Mouse (Mus musculus) CH12.LX (cell line): Measurements from ENCODE around the gene Tspan10. TPM values are rescaled to one million over a fixed set of nuclear protein-coding genes. Genes with fewer than 3 reads are reported as not detected.

Experiments used
- DNase-seq: peaks from one replicate; pipeline ENCODE4 v3.0.0-alpha.2; 2013; ENCODE audit errors: extremely low read depth
- H3K27ac ChIP-seq: 2 replicates; pipeline ENCODE4 v1.5.1; 2012; ENCODE audit warnings: low read depth, mild to moderate bottlenecking, control low read depth, moderate library complexity; ENCODE audit not compliant: insufficient read depth
- H3K27me3 ChIP-seq: replicated peaks from 2 replicates; pipeline ENCODE3; 2012; ENCODE audit warnings: inconsistent platforms
- H3K36me3 ChIP-seq, 2 experiments: replicated peaks in 1 of 2; 2 replicates each; pipeline versions ENCODE3 to v1.6.1; 2012; ENCODE audit warnings: inconsistent platforms in 1 of 2, low read length in 1 of 2, mild to moderate bottlenecking in 1 of 2, mixed read lengths in 1 of 2, moderate library complexity in 1 of 2; ENCODE audit not compliant: control insufficient read depth in 1 of 2, insufficient read depth in 1 of 2
- H3K4me1 ChIP-seq, 2 experiments: 2 replicates each; pipeline ENCODE4 v1.6.1; 2012; ENCODE audit warnings: inconsistent platforms in 1 of 2, moderate library complexity in 1 of 2; ENCODE audit not compliant: insufficient read depth in 2 of 2, control insufficient read depth in 1 of 2
- H3K4me2 ChIP-seq: 2 replicates; pipeline ENCODE4 v1.6.1; 2012; ENCODE audit warnings: low read depth, mild to moderate bottlenecking, control low read depth; ENCODE audit not compliant: poor library complexity, insufficient read depth, severe bottlenecking
- H3K4me3 ChIP-seq, 3 experiments: fragments of 150-350 bp in 1 of 3; sonication (generic) in 1 of 3; replicated peaks in 1 of 3; 2 replicates each; pipeline versions ENCODE3 to v1.5.1; 2011 to 2012; ENCODE audit warnings: low read depth in 2 of 3, low read length in 2 of 3, mild to moderate bottlenecking in 2 of 3, moderate library complexity in 2 of 3, control low read depth in 1 of 3, improper control_type of control experiment in 1 of 3, inconsistent platforms in 1 of 3, mixed read lengths in 1 of 3; ENCODE audit not compliant: poor library complexity in 1 of 3
- H3K79me2 ChIP-seq: replicated peaks from 2 replicates; pipeline ENCODE4 v1.6.1; 2012; ENCODE audit warnings: mild to moderate bottlenecking, moderate library complexity; ENCODE audit not compliant: control insufficient read depth, poor library complexity, insufficient read depth, severe bottlenecking; ENCODE audit errors: extremely low read depth
- H3K9ac ChIP-seq: 2 replicates; pipeline ENCODE4 v1.6.1; 2012; ENCODE audit warnings: low read depth, mild to moderate bottlenecking, control low read depth, moderate library complexity; ENCODE audit not compliant: insufficient read depth
- H3K9me3 ChIP-seq: replicated peaks from 2 replicates; pipeline ENCODE3; 2012; ENCODE audit warnings: low read length, inconsistent platforms, mixed read lengths
- BHLHE40 ChIP-seq: IDR thresholded peaks from 2 replicates; pipeline ENCODE4 v1.6.1; 2011; ENCODE audit warnings: mild to moderate bottlenecking, low read depth, low read length, improper control_type of control experiment
- CHD1 ChIP-seq: IDR thresholded peaks from 2 replicates; pipeline ENCODE4 v1.6.1; 2012; ENCODE audit warnings: low read depth, low read length, improper control_type of control experiment, inconsistent platforms
- CHD2 ChIP-seq: IDR thresholded peaks from 2 replicates; pipeline ENCODE4 v1.6.1; 2011; ENCODE audit warnings: low read length, improper control_type of control experiment
- CTCF ChIP-seq, 2 experiments: IDR thresholded peaks in 1 of 2; conservative IDR thresholded peaks in 1 of 2; 2 replicates each; pipeline ENCODE4 v1.5.1; 2011 to 2012; ENCODE audit warnings: low read depth in 2 of 2, low read length in 2 of 2, improper control_type of control experiment in 1 of 2, inconsistent platforms in 1 of 2, mild to moderate bottlenecking in 1 of 2, moderate library complexity in 1 of 2
- E2F4 ChIP-seq: IDR thresholded peaks from 2 replicates; pipeline ENCODE4 v1.6.1; 2011; ENCODE audit warnings: low read depth, low read length, improper control_type of control experiment; ENCODE audit not compliant: insufficient replicate concordance
- ETS1 ChIP-seq: conservative IDR thresholded peaks from 2 replicates; pipeline ENCODE4 v1.6.1; 2012; ENCODE audit warnings: low read depth, mild to moderate bottlenecking, inconsistent platforms, low read length, improper control_type of control experiment, moderate library complexity
- HCFC1 ChIP-seq: IDR thresholded peaks from 2 replicates; pipeline ENCODE4 v1.6.1; 2012; ENCODE audit warnings: low read depth, mild to moderate bottlenecking, inconsistent platforms, low read length, improper control_type of control experiment
- JUN ChIP-seq: IDR thresholded peaks from 2 replicates; pipeline ENCODE4 v1.6.1; 2011; ENCODE audit warnings: low read depth, mild to moderate bottlenecking, low read length, improper control_type of control experiment, moderate library complexity; ENCODE audit not compliant: insufficient read depth
- MAFK ChIP-seq: IDR thresholded peaks from 2 replicates; pipeline ENCODE4 v1.6.1; 2011; ENCODE audit warnings: low read length, improper control_type of control experiment; ENCODE audit not compliant: insufficient replicate concordance
- MAX ChIP-seq: IDR thresholded peaks from 2 replicates; pipeline ENCODE4 v1.6.1; 2011; ENCODE audit warnings: low read length, improper control_type of control experiment
- NELFE ChIP-seq: IDR thresholded peaks from 2 replicates; pipeline ENCODE4 v1.6.1; 2011; ENCODE audit warnings: low read depth, low read length, improper control_type of control experiment
- NRF1 ChIP-seq: IDR thresholded peaks from 2 replicates; pipeline ENCODE4 v1.6.1; 2014; ENCODE audit warnings: low read depth, mild to moderate bottlenecking, inconsistent platforms, low read length, improper control_type of control experiment, moderate library complexity
- POLR2A ChIP-seq: IDR thresholded peaks from 2 replicates; pipeline ENCODE4 v1.6.1; 2011; ENCODE audit warnings: low read depth, mild to moderate bottlenecking, improper control_type of control experiment, low read length
- POLR2AphosphoS2 ChIP-seq: IDR thresholded peaks from 2 replicates; pipeline ENCODE4 v1.6.1; 2011; ENCODE audit warnings: low read depth, low read length, improper control_type of control experiment
- RAD21 ChIP-seq: IDR thresholded peaks from 2 replicates; pipeline ENCODE4 v1.6.1; 2011; ENCODE audit warnings: low read depth, mild to moderate bottlenecking, low read length, improper control_type of control experiment, moderate library complexity
- RCOR1 ChIP-seq: conservative IDR thresholded peaks from 2 replicates; pipeline ENCODE4 v1.6.1; 2012; ENCODE audit warnings: low read depth, mild to moderate bottlenecking, inconsistent platforms, low read length, improper control_type of control experiment
- SIN3A ChIP-seq: IDR thresholded peaks from 2 replicates; pipeline ENCODE4 v1.6.1; 2012; ENCODE audit warnings: low read length, improper control_type of control experiment, inconsistent platforms
- SMC3 ChIP-seq: IDR thresholded peaks from 2 replicates; pipeline ENCODE4 v1.6.1; 2011; ENCODE audit warnings: low read depth, low read length, improper control_type of control experiment
- TBP ChIP-seq: conservative IDR thresholded peaks from 2 replicates; pipeline ENCODE4 v1.6.1; 2011; ENCODE audit warnings: low read depth, low read length, improper control_type of control experiment
- USF2 ChIP-seq: conservative IDR thresholded peaks from 2 replicates; pipeline ENCODE4 v1.6.1; 2011; ENCODE audit warnings: low read depth, low read length, improper control_type of control experiment
- ZMIZ1 ChIP-seq: IDR thresholded peaks from 2 replicates; pipeline ENCODE4 v1.6.1; 2012; ENCODE audit warnings: low read depth, mild to moderate bottlenecking, inconsistent platforms, low read length, improper control_type of control experiment
- dilution Hi-C: fragments of 300-500 bp; cut with MboI; formaldehyde crosslinking; loops from 2 replicates; pipeline ENCODE4 v1.14.3; 2020; ENCODE audit warnings: low sequenced_read_pairs; ENCODE audit not compliant: extremely low pct_unique_long_range_greater_than_20kb, extremely low pct_ligation_motif_present
- in situ Hi-C: fragments of 300-500 bp; cut with MboI; formaldehyde crosslinking; loops from 3 replicates; pipeline ENCODE4 v1.14.3; 2019; ENCODE audit warnings: low sequenced_read_pairs, low pct_ligation_motif_present, low pct_unique_long_range_greater_than_20kb, mixed read lengths
- polyA plus RNA-seq: library from polyadenylated mRNA; unstranded; fragments of >175 nt; gene quantifications from 2 replicates; pipeline ENCODE4 v1.2.1, GENCODE M21; 2012; ENCODE audit warnings: low read depth; ENCODE audit not compliant: insufficient read length
- total RNA-seq, 2 experiments: library from RNA; depleted of rRNA; stranded (reverse); fragments of 300-350 nt in 1 of 2; fragments of >200 nt in 1 of 2; gene quantifications; 2 replicates each; pipeline ENCODE4 v1.2.3; 2012 to 2014

Gene Tspan10
- total and polyA plus RNA-seq, 3 experiments = 0.08 to 0.31 (median 0.30) TPM

GRCm38 (mm10) chr11:120463536-120463935 lies 21.1 kb downstream of the Tspan10 start:
- no peak overlapping the region for H3K4me3 ChIP-seq
- no peak overlapping the region for H3K27ac ChIP-seq
- no peak for TF ChIP-seq RCOR1
- TF ChIP-seq NELFE = no peak
- TF ChIP-seq BHLHE40 = no peak
- TF ChIP-seq TBP = no peak
- TF ChIP-seq POLR2A = peak; percentile 45
- TF ChIP-seq CTCF (conservative IDR thresholded peaks at IDR 0.05 in 1 of 2, IDR thresholded peaks at IDR 0.05 in 1 of 2; ENCODE audit: low read depth in 2 of 2, low read length in 2 of 2) = no peak
- no peak for TF ChIP-seq SIN3A
- TF ChIP-seq RAD21 = no peak
- H3K9ac ChIP-seq = no peak overlapping the region
- H3K4me2 ChIP-seq = no peak overlapping the region
- peaks cover 41% of the 10 kb centered on the region for H3K79me2 ChIP-seq
- peaks cover 7 to 36% of the 10 kb centered on the region in 2 experiments; a peak in 3 of 4 replicates for H3K4me1 ChIP-seq
- in situ Hi-C loops (no loop called here), dilution Hi-C loops (no loop called here)
- no peaks in the 10 kb centered on the region for H3K9me3 ChIP-seq
- H3K27me3 ChIP-seq = no peaks in the 10 kb centered on the region
- DNase-seq = no peak
- peaks cover 47 to 69% of the 10 kb centered on the region in 2 experiments for H3K36me3 ChIP-seq

GRCm38 (mm10) chr11:120464365-120464764 lies 21.9 kb downstream of the Tspan10 start:
- in situ Hi-C loops = no loop called here
- peaks cover 9 to 40% of the 10 kb centered on the region in 2 experiments; a peak in 3 of 4 replicates for H3K4me1 ChIP-seq
- no peak overlapping the region for H3K4me2 ChIP-seq
- H3K4me3 ChIP-seq = no peak overlapping the region
- DNase-seq = no peak
- dilution Hi-C loops = no loop called here
- no peak overlapping the region for H3K27ac ChIP-seq
- H3K36me3 ChIP-seq = peaks cover 49 to 74% of the 10 kb centered on the region in 2 experiments
- TF ChIP-seq E2F4 = no peak
- TF ChIP-seq CHD2 = peak; percentile 47; the same call in 1 of the 2 replicates
- TF ChIP-seq RAD21 = no peak
- peak; percentile 82 for TF ChIP-seq ZMIZ1
- no peak for TF ChIP-seq CTCF (conservative IDR thresholded peaks at IDR 0.05 in 1 of 2, IDR thresholded peaks at IDR 0.05 in 1 of 2; ENCODE audit: low read depth in 2 of 2, low read length in 2 of 2)
- no peak for TF ChIP-seq JUN
- TF ChIP-seq SIN3A = no peak; the same call in 1 of the 2 replicates
- peak; percentile 85 for TF ChIP-seq POLR2AphosphoS2
- H3K9ac ChIP-seq = no peak overlapping the region
- no peaks in the 10 kb centered on the region for H3K27me3 ChIP-seq
- peaks cover 37% of the 10 kb centered on the region for H3K79me2 ChIP-seq
- no peaks in the 10 kb centered on the region for H3K9me3 ChIP-seq

GRCm38 (mm10) chr11:120465521-120465920 lies 23.1 kb downstream of the Tspan10 start:
- no peaks in the 10 kb centered on the region for H3K9me3 ChIP-seq
- H3K79me2 ChIP-seq = peaks cover 28% of the 10 kb centered on the region
- H3K27me3 ChIP-seq = no peaks in the 10 kb centered on the region
- H3K4me1 ChIP-seq = peaks cover 5 to 34% of the 10 kb centered on the region in 2 experiments; a peak in 3 of 4 replicates
- dilution Hi-C loops = no loop called here
- no peak overlapping the region for H3K27ac ChIP-seq
- DNase-seq = no peak
- in situ Hi-C loops = no loop called here
- H3K4me3 ChIP-seq = no peak overlapping the region
- TF ChIP-seq MAFK (no peak), CHD1 (no peak), POLR2AphosphoS2 (no peak), HCFC1 (no peak), POLR2A (no peak), NRF1 (no peak), SMC3 (no peak), ZMIZ1 (no peak), CTCF (conservative IDR thresholded peaks at IDR 0.05 in 1 of 2, IDR thresholded peaks at IDR 0.05 in 1 of 2; ENCODE audit: low read depth in 2 of 2, low read length in 2 of 2) (no peak), ETS1 (no peak), RCOR1 (no peak), MAX (no peak), JUN (no peak), E2F4 (no peak), RAD21 (no peak), USF2 (no peak)
- peaks cover 50 to 76% of the 10 kb centered on the region in 2 experiments for H3K36me3 ChIP-seq
- H3K4me2 ChIP-seq = no peak overlapping the region
- no peak overlapping the region for H3K9ac ChIP-seq
